Mouse (Mus musculus) stomach, postnatal 0 days (tissue): ENCODE data around the gene Foxn3.

Experiments
- CTCF ChIP-seq: IDR thresholded peaks from 2 replicates; pipeline ENCODE4 v1.5.1; 2016; ENCODE audit warnings: antibody characterized with exemption, low read depth, mild to moderate bottlenecking, moderate library complexity
- EP300 ChIP-seq: optimal IDR thresholded peaks from 2 replicates; pipeline ENCODE3; 2016; ENCODE audit warnings: antibody characterized with exemption

- TF ChIP-seq CTCF (no peak), EP300 (no peak)
These were observed 26.1 kb downstream of the Foxn3 start for GRCm38 (mm10) chr12:99537316-99537715.
